Mouse (Mus musculus) CH12.LX (cell line): ENCODE measurements around the gene Tbc1d22a.

Experiments
- CHD1 ChIP-seq: IDR thresholded peaks from 2 replicates; pipeline ENCODE4 v1.6.1; 2012; ENCODE audit warnings: low read depth, low read length, improper control_type of control experiment, inconsistent platforms
- CTCF ChIP-seq, 2 experiments: IDR thresholded peaks in 1 of 2; conservative IDR thresholded peaks in 1 of 2; 2 replicates each; pipeline ENCODE4 v1.5.1; 2011 to 2012; ENCODE audit warnings: low read depth in 2 of 2, low read length in 2 of 2, improper control_type of control experiment in 1 of 2, inconsistent platforms in 1 of 2, mild to moderate bottlenecking in 1 of 2, moderate library complexity in 1 of 2
- E2F4 ChIP-seq: IDR thresholded peaks from 2 replicates; pipeline ENCODE4 v1.6.1; 2011; ENCODE audit warnings: low read depth, low read length, improper control_type of control experiment; ENCODE audit not compliant: insufficient replicate concordance
- MAFK ChIP-seq: IDR thresholded peaks from 2 replicates; pipeline ENCODE4 v1.6.1; 2011; ENCODE audit warnings: low read length, improper control_type of control experiment; ENCODE audit not compliant: insufficient replicate concordance
- POLR2A ChIP-seq: IDR thresholded peaks from 2 replicates; pipeline ENCODE4 v1.6.1; 2011; ENCODE audit warnings: low read depth, mild to moderate bottlenecking, improper control_type of control experiment, low read length
- ZMIZ1 ChIP-seq: IDR thresholded peaks from 2 replicates; pipeline ENCODE4 v1.6.1; 2012; ENCODE audit warnings: low read depth, mild to moderate bottlenecking, inconsistent platforms, low read length, improper control_type of control experiment

GRCm38 (mm10) chr15:86503413-86503812 lies 289.2 kb downstream of the Tbc1d22a start:
- TF ChIP-seq MAFK (no peak), CTCF (conservative IDR thresholded peaks at IDR 0.05 in 1 of 2, IDR thresholded peaks at IDR 0.05 in 1 of 2; ENCODE audit: low read depth in 2 of 2, low read length in 2 of 2) (no peak), ZMIZ1 (no peak), E2F4 (no peak), CHD1 (no peak), POLR2A (no peak)
